Mouse (Mus musculus): ENCODE results near the gene Olfr332.
A peak's percentile ranks its signal among the peaks of the same experiment; 100 is the strongest.
"Not testable (repeated sequence)": the region's sequence is repeated elsewhere in the genome, so short reads cannot be mapped to it uniquely, and the experiment has no call there.

Olfr332 gene

GRCm38 (mm10) chr11:58492455-58492854 is at the start of gene Olfr332:
Olfr332 (minus strand) TSS chr11:58492555.
- no peak for DNase-seq (ENCODE audit: low spot score)

GRCm38 (mm10) chr11:58534736-58535135 is 42.4 kb upstream of the Olfr332 start, which contains the start of gene Olfr330:
Olfr330 (minus strand) TSS chr11:58534836.
- not testable (repeated sequence) for DNase-seq (ENCODE audit: low spot score)

GRCm38 (mm10) chr11:58519756-58520155 is 27.4 kb upstream of the Olfr332 start:
- peak; percentile 28 for DNase-seq (ENCODE audit: low spot score)

GRCm38 (mm10) chr11:58518916-58519315 is 26.6 kb upstream of the Olfr332 start:
- DNase-seq (ENCODE audit: low spot score), result peak; percentile 82

GRCm38 (mm10) chr11:58509058-58509457 is 16.7 kb upstream of the Olfr332 start:
- not testable (repeated sequence) for DNase-seq (ENCODE audit: low spot score)

- DNase-seq (ENCODE audit: low spot score), result not testable (repeated sequence)
Observed at GRCm38 (mm10) chr11:58502472-58502871, 10.1 kb upstream of the Olfr332 start, which contains the start of gene Olfr331. Olfr331 (minus strand) TSS chr11:58502572.

GRCm38 (mm10) chr11:58499290-58499689 is 6.9 kb upstream of the Olfr332 start:
- DNase-seq (ENCODE audit: low spot score), result no peak

- DNase-seq (ENCODE audit: low spot score), result no peak
Observed at GRCm38 (mm10) chr11:58498761-58499160, 6.4 kb upstream of the Olfr332 start.

- no peak for DNase-seq (ENCODE audit: low spot score)
Observed at GRCm38 (mm10) chr11:58462170-58462569, 30.2 kb downstream of the Olfr332 start, which contains the start of gene Olfr30. Olfr30 (minus strand) TSS chr11:58462270.

- no peak for DNase-seq (ENCODE audit: low spot score)
Observed at GRCm38 (mm10) chr11:58453592-58453991, 38.8 kb downstream of the Olfr332 start.

GRCm38 (mm10) chr11:58452759-58453158 is 39.6 kb downstream of the Olfr332 start, which contains the start of gene Lypd9:
Lypd9 (minus strand) TSS chr11:58452923.
- DNase-seq (ENCODE audit: low spot score), result peak; percentile 62

All from testis, postnatal 14 days (tissue).